Mouse (Mus musculus): Measurements from ENCODE around the gene Xlr3c.
"Not testable (repeated sequence)": the region's sequence is repeated elsewhere in the genome, so short reads cannot be mapped to it uniquely, and the experiment has no call there.

The Xlr3c gene

DNA sequence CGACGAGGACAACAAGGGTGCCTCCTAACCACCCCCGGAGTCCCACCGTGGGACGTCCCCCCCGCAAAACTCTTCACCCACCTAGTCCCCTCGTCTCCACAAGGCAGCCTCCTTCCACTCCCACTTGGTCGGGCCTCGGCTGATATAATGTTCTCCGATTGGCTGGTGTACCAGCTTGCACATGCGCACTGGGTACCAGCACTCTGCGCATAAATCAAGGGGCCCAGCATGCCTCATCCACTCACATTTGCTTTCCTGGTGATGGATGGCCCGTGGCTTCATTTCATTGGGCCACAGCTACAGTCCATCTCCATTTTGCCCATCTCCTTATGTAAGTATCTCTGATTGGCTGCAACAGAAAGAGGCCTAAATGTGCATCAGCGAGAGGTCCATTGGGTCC, at the start of gene Xlr3c:
TSS of gene Xlr3c (minus strand) at position 121 of the 400 bp plus-strand sequence.
- DNase-seq (ENCODE audit: low read depth, low spot score): not testable (repeated sequence)

GRCm38 (mm10) chrX:73312522-73312921, 47.3 kb upstream of the Xlr3c start:
- DNase-seq (ENCODE audit: low read depth, low spot score): peak; percentile 43

- not testable (repeated sequence) for DNase-seq (ENCODE audit: low read depth, low spot score)
These were observed 30.6 kb upstream of the Xlr3c start for GRCm38 (mm10) chrX:73295745-73296144.

DNA sequence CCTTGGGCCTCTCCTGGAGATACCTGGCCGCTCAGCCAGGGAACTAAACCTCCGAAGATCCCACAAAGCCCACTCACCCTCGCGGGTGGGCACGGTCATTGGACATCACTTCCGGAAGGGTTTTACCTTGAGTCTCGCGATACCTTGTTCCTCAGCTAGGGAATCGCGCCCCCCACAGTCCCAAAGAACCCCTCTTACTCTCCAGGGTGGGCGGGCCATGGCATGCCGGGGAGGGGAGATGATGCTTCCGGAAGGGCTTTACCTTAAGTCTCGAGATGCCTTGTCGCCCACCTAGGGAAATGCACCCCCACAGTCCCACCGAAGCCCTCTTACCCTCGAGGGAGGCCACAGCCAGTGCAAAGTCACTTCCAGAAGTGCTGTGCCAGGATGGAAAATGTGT, 27.7 kb upstream of the Xlr3c start, which contains the start of the genes Xlr5a and Xlr5c:
TSS of gene Xlr5a (minus strand) at position 101 of the 400 bp plus-strand sequence.
TSS of gene Xlr5c (minus strand) at position 101 of the 400 bp plus-strand sequence.
- not testable (repeated sequence) for DNase-seq (ENCODE audit: low read depth, low spot score)

- not testable (repeated sequence) for DNase-seq (ENCODE audit: low read depth, low spot score)
These were observed 2.8 kb downstream of the Xlr3c start for GRCm38 (mm10) chrX:73262428-73262827.

GRCm38 (mm10) chrX:73242821-73243325, 22.3 kb downstream of the Xlr3c start, which contains the start of gene Xlr4c:
Gene Xlr4c (minus strand): TSS chrX:73243130.
- DNase-seq (ENCODE audit: low read depth, low spot score): not testable (repeated sequence)

DNA sequence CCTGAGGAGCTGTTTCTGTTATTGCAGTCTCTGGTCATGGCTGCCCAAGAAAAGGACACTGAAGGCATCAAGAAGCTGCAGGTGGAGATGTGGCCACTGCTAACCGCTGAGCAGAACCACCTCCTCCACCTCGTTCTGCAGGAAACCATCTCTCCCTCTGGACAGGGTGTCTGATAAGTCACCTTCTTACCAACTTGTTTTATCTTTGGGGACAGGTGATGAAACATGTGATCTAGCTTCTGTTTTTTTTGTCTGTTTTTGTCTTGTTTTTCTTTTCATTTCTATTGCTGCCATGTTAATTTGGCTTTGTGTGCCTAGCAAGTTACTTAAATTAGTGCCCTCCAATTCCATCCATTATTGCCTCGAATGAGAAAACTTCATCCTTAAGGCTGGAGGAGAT, 35.9 kb downstream of the Xlr3c start:
- DNase-seq (ENCODE audit: low read depth, low spot score): no peak

DNA sequence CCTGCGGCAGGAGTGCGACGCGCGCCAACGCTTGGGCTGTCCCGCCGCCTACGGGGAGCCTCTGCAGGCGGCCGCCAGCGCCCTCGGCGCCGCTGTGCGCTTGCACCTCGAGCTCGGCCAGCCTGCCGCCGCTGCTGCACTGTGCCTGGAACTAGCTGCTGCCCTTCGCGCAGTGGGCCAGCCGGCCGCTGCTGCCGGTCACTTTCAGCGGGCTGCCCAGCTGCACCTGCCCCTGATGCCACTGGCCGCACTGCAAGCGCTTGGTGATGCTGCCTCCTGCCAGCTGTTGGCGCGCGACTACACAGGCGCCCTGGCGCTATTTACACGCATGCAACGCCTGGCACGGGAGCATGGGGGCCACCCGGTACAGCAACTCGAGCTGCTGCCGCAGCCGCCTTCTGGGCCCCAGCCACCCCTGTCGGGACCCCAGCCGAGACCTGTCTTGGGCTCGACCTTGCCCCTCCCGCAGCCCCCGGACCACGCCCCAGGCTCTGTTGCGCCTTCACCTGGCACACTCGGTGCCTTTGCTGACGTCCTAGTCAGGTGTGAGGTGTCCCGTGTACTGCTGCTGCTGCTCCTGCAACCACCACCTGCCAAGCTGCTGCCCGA, 36.5 kb downstream of the Xlr3c start:
- DNase-seq (ENCODE audit: low read depth, low spot score): peak; percentile 79

GRCm38 (mm10) chrX:73227914-73228605, 37.1 kb downstream of the Xlr3c start, which contains the start of gene F8a:
Gene F8a (plus strand): TSS chrX:73228291.
- peak; percentile 87 for DNase-seq (ENCODE audit: low read depth, low spot score)

GRCm38 (mm10) chrX:73225365-73225764, 39.8 kb downstream of the Xlr3c start:
- no peak for DNase-seq (ENCODE audit: low read depth, low spot score)

- DNase-seq (ENCODE audit: low read depth, low spot score): not testable (repeated sequence)
These were observed 51.2 kb downstream of the Xlr3c start, which contains the start of gene Xlr4b for GRCm38 (mm10) chrX:73213819-73214564. Gene Xlr4b (plus strand): TSS chrX:73214333.

Data from A20 (cell line).